Mouse (Mus musculus): ENCODE data around the gene Setd7. TPM values are rescaled to one million over a fixed set of nuclear protein-coding genes. Genes with fewer than 3 reads are reported as not detected.

Setd7 gene
- polyA plus RNA-seq, 1 experiment from 2014 or later: 5.0 TPM

DNA sequence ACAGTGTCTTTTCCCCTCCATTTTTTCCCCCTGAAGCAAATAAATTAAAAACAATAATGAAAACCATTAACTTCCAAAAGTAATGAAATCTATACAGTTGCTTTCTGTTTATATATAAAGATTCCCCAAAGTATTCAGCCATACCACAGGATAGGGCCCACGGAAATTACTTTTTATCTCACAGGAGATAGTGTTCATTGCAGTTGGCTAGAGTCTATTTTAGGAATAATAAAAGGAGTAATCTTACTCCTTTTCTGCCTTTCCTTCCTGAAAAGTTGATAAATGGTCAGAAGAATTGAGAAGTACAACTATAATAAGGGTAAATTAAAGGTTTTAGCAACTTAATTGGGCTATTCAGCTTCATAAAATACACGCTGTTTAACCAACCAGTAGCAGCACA is 92.1 kb downstream of the Setd7 start:
- no peaks in the 10 kb centered on the region for H3K9me3 ChIP-seq
- H3K4me3 ChIP-seq: no peak overlapping the region
- no peak for DNase-seq (ENCODE audit: extremely low spot score, low spot score)
- 97% methylated on average over 2 of the region's 2 CpGs for WGBS
- H3K27ac ChIP-seq: no peak overlapping the region
- H3K4me1 ChIP-seq: no peaks in the 10 kb centered on the region
- no peaks in the 10 kb centered on the region for H3K27me3 ChIP-seq (ENCODE audit: poor library complexity, severe bottlenecking)
- peaks cover 97% of the 10 kb centered on the region for H3K36me3 ChIP-seq (replicated peaks)

Other genes with a start within 250 kb of the Setd7 start
- 41.6 and 44.2 TPM in 2 replicates for gene Elf2, start 220.2 kb downstream of the Setd7 start, polyA plus RNA-seq (2016; fragmentation: Nextera tagmentation; extraction: Ambion mirVana)
- gene Mgarp, start 164.1 kb downstream of the Setd7 start, polyA plus RNA-seq (2016; fragmentation: Nextera tagmentation; extraction: Ambion mirVana): 8.4 and 12.8 TPM in 2 replicates
- 642 and 667 TPM in 2 replicates for gene Ndufc1, start 151.9 kb downstream of the Setd7 start, polyA plus RNA-seq (2016; fragmentation: Nextera tagmentation; extraction: Ambion mirVana)
- 68.3 and 68.6 TPM in 2 replicates for gene Naa15, start 145.7 kb downstream of the Setd7 start, polyA plus RNA-seq (2016; fragmentation: Nextera tagmentation; extraction: Ambion mirVana)
- gene Rab33b, start 77.0 kb downstream of the Setd7 start, polyA plus RNA-seq (2016; fragmentation: Nextera tagmentation; extraction: Ambion mirVana): 13.4 and 13.5 TPM in 2 replicates
- 0.67 TPM in 1 of 2 replicates, not detected in the other for gene Mgst2, start 99.5 kb upstream of the Setd7 start, polyA plus RNA-seq (2016; fragmentation: Nextera tagmentation; extraction: Ambion mirVana)

Measured in forebrain, embryonic 10.5 days (tissue).